Mouse (Mus musculus) embryonic fibroblast, embryonic 13.5 days (primary cell): ENCODE measurements at regions not wholly inside any gene's neighbourhood (a gene's known extent, or its start where the extent isn't known, plus 50 kb on each side); places are given as distances from the start of the nearest gene placed in this dataset.

ENCODE experiments used
- CTCF ChIP-seq: IDR thresholded peaks from 2 replicates; pipeline ENCODE4 v1.5.1; 2011; ENCODE audit warnings: mild to moderate bottlenecking, control low read depth, low read length, moderate library complexity, borderline replicate concordance; ENCODE audit not compliant: insufficient read depth
- POLR2A ChIP-seq: IDR thresholded peaks from 2 replicates; pipeline ENCODE4 v1.6.1; 2011; ENCODE audit warnings: low read depth, mild to moderate bottlenecking, control low read depth, low read length, moderate library complexity

DNA sequence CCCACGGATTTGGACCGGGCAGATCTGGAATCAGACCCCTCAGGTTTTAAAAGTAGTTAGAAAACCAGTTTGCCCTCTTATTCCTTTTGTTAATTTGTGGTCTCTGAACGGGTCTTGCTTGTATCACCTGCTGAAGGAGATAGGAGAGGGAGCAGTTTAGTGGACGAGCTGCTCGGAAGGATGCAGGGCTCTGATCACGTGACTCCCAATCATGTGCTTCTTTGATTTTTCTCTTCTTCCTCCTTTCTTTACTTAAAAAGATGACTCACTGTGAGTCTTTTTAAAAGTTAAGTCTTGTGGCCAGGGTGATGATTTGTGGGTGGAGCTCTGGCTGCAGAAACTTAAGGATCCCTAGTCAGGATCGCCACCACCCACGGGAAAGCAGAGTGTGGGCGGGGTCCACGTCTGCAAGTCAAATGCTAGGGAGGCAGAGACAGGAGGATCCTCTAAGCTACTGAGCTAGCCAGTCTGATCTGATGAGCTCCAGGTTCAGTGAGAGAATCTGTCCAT lies 138.0 kb downstream of the Rpl14 start:
- TF ChIP-seq POLR2A: no peak; the same call in 1 of the 2 replicates
- TF ChIP-seq CTCF: no peak
